8 mouse cellular contexts compared by ENCODE assay signal in genomic region chr2:74704393-74704998, GRCm38 (mm10). TPM values are rescaled to one million over a fixed set of nuclear protein-coding genes. Genes with fewer than 3 reads are reported as not detected.
DNase-seq lines count a peak whose midpoint lies in the region; ATAC-seq and TF ChIP-seq lines count a peak whose summit lies in the region.

Gene Hoxd8, plus strand, starts transcription at chr2:74704615.

- no peak within 1 kb of the TSS for H3K27ac ChIP-seq in lung, embryonic 16.5 days (ENCODE audit: low read length)
- 0 out of 2 replicates have a peak within 1 kb of the TSS, but pooled peaks have one; percentile 28 for H3K27ac ChIP-seq in embryonic facial prominence, embryonic 14.5 days (replicated peaks; ENCODE audit: low read depth, low read length)
- H3K27ac ChIP-seq in hindbrain, embryonic 14.5 days = no peak within 1 kb of the TSS
- H3K27ac ChIP-seq in liver, embryonic 12.5 days = no peak within 1 kb of the TSS
- H3K27ac ChIP-seq in stomach, postnatal 0 days (replicated peaks) = peak within 1 kb of the TSS; percentile 70

- no peak for TF ChIP-seq EP300 in stomach, postnatal 0 days (optimal IDR thresholded peaks at IDR 0.05)

- H3K36me3 ChIP-seq in lung, embryonic 16.5 days (ENCODE audit: control insufficient read depth, insufficient read depth, low read length) = no peaks in the 10 kb centered on the region
- H3K36me3 ChIP-seq in embryonic facial prominence, embryonic 14.5 days (ENCODE audit: control insufficient read depth, insufficient read depth, low read length) = no peaks in the 10 kb centered on the region
- H3K36me3 ChIP-seq in hindbrain, embryonic 14.5 days (replicated peaks; ENCODE audit: control insufficient read depth, insufficient read depth) = no peaks in the 10 kb centered on the region
- H3K36me3 ChIP-seq in liver, embryonic 12.5 days = no peaks in the 10 kb centered on the region
- H3K36me3 ChIP-seq in stomach, postnatal 0 days (ENCODE audit: control insufficient read depth, insufficient read depth, low read length) = no peaks in the 10 kb centered on the region

- peaks cover 10% of the 10 kb centered on the region for H3K4me1 ChIP-seq in lung, embryonic 16.5 days (replicated peaks; ENCODE audit: control insufficient read depth, insufficient read depth, low read length)
- H3K4me1 ChIP-seq in embryonic facial prominence, embryonic 14.5 days (ENCODE audit: control insufficient read depth, insufficient read depth, low read length) = peaks cover 12% of the 10 kb centered on the region; the same call in 1 of the 2 replicates
- no peaks in the 10 kb centered on the region for H3K4me1 ChIP-seq in hindbrain, embryonic 14.5 days (replicated peaks; ENCODE audit: control insufficient read depth, insufficient read depth, low read length)
- peaks cover 13% of the 10 kb centered on the region for H3K4me1 ChIP-seq in liver, embryonic 12.5 days
- no peaks in the 10 kb centered on the region for H3K4me1 ChIP-seq in stomach, postnatal 0 days (replicated peaks; ENCODE audit: control insufficient read depth, insufficient read depth)

- DNase-seq in lung, postnatal 25 days (ENCODE audit: low spot score) = no peak
- peak; percentile 55 for DNase-seq in embryonic facial prominence, embryonic 14.5 days (ENCODE audit: low spot score)
- no peak for DNase-seq in hindbrain, embryonic 14.5 days (ENCODE audit: low spot score)
- no peak for DNase-seq in stomach, postnatal 0 days (ENCODE audit: low spot score)
- no peak for DNase-seq in right cerebral cortex, postnatal 36 days (ENCODE audit: low spot score in 2 of 2)

- ATAC-seq in lung, embryonic 16.5 days (ENCODE audit: low read depth) = peak; percentile 44
- no peak for ATAC-seq in embryonic facial prominence, embryonic 14.5 days (ENCODE audit: low read depth)
- no peak for ATAC-seq in hindbrain, embryonic 14.5 days (ENCODE audit: low FRiP score)
- no peak for ATAC-seq in liver, embryonic 12.5 days
- ATAC-seq in stomach, postnatal 0 days (ENCODE audit: low FRiP score, low TSS enrichment) = 0 out of 2 replicates have a peak, but pooled peaks have one; percentile 9
- ATAC-seq in CD4-positive, CD25-positive, alpha-beta regulatory T cell, adult 4 months = no peak

- 2% methylated on average over 41 of the region's 52 CpGs for WGBS in lung, embryonic 16.5 days
- WGBS in embryonic facial prominence, embryonic 14.5 days = 4% methylated on average over 9 of the region's 52 CpGs
- WGBS in hindbrain, embryonic 14.5 days = under 1% methylated on average over 39 of the region's 52 CpGs
- 2% methylated on average over 45 of the region's 52 CpGs for WGBS in liver, embryonic 12.5 days (ENCODE audit: insufficient replicate concordance)
- 2% methylated on average over 34 of the region's 52 CpGs for WGBS in stomach, postnatal 0 days

- peak within 1 kb of the TSS; percentile 20; the same call in 1 of the 2 replicates for H3K9ac ChIP-seq in lung, embryonic 16.5 days (ENCODE audit: low read length)
- H3K9ac ChIP-seq in embryonic facial prominence, embryonic 14.5 days (ENCODE audit: low read depth, low read length) = peak within 1 kb of the TSS; percentile 58
- H3K9ac ChIP-seq in hindbrain, embryonic 14.5 days = peak within 1 kb of the TSS; percentile 8; the same call in 1 of the 2 replicates
- H3K9ac ChIP-seq in liver, embryonic 12.5 days = no peak within 1 kb of the TSS
- H3K9ac ChIP-seq in stomach, postnatal 0 days (ENCODE audit: low read length) = peak within 1 kb of the TSS; percentile 53

- no peaks in the 10 kb centered on the region for H3K9me3 ChIP-seq in lung, embryonic 16.5 days (ENCODE audit: control insufficient read depth, low read length)
- no peaks in the 10 kb centered on the region for H3K9me3 ChIP-seq in embryonic facial prominence, embryonic 14.5 days (ENCODE audit: control insufficient read depth, low read length)
- no peaks in the 10 kb centered on the region for H3K9me3 ChIP-seq in hindbrain, embryonic 14.5 days (ENCODE audit: control insufficient read depth, low read length)
- H3K9me3 ChIP-seq in liver, embryonic 12.5 days (replicated peaks) = no peaks in the 10 kb centered on the region
- no peaks in the 10 kb centered on the region for H3K9me3 ChIP-seq in stomach, postnatal 0 days (ENCODE audit: control insufficient read depth, low read length)

- H3K4me2 ChIP-seq in lung, embryonic 16.5 days (ENCODE audit: low read depth, low read length) = peak within 1 kb of the TSS; percentile 81
- H3K4me2 ChIP-seq in embryonic facial prominence, embryonic 14.5 days (ENCODE audit: low read depth, low read length) = peak within 1 kb of the TSS; percentile 72
- peak within 1 kb of the TSS; percentile 46 for H3K4me2 ChIP-seq in hindbrain, embryonic 14.5 days (replicated peaks)
- peak within 1 kb of the TSS; percentile 59 for H3K4me2 ChIP-seq in liver, embryonic 12.5 days
- peak within 1 kb of the TSS; percentile 63 for H3K4me2 ChIP-seq in stomach, postnatal 0 days (replicated peaks; ENCODE audit: low read depth)

- no peak for TF ChIP-seq CTCF in stomach, postnatal 0 days (IDR thresholded peaks at IDR 0.05; ENCODE audit: low read depth)

- peaks cover 95% of the 10 kb centered on the region for H3K27me3 ChIP-seq in lung, embryonic 16.5 days (ENCODE audit: control insufficient read depth, insufficient read depth, low read depth, low read length)
- H3K27me3 ChIP-seq in embryonic facial prominence, embryonic 14.5 days (replicated peaks; ENCODE audit: control insufficient read depth, insufficient read depth, low read length) = peaks cover 96% of the 10 kb centered on the region
- H3K27me3 ChIP-seq in hindbrain, embryonic 14.5 days (ENCODE audit: control insufficient read depth, insufficient read depth, low read length) = peaks cover 92% of the 10 kb centered on the region
- peaks cover 99% of the 10 kb centered on the region for H3K27me3 ChIP-seq in liver, embryonic 12.5 days (replicated peaks)
- peaks cover 40% of the 10 kb centered on the region for H3K27me3 ChIP-seq in stomach, postnatal 0 days (ENCODE audit: control insufficient read depth, insufficient read depth, low read length)

- peak within 1 kb of the TSS; percentile 50 for H3K4me3 ChIP-seq in lung, embryonic 16.5 days (ENCODE audit: low read length)
- H3K4me3 ChIP-seq in embryonic facial prominence, embryonic 14.5 days (ENCODE audit: low read depth, low read length) = peak within 1 kb of the TSS; percentile 44
- peak within 1 kb of the TSS; percentile 29 for H3K4me3 ChIP-seq in hindbrain, embryonic 14.5 days (replicated peaks; ENCODE audit: low read length)
- peak within 1 kb of the TSS; percentile 47 for H3K4me3 ChIP-seq in liver, embryonic 12.5 days
- H3K4me3 ChIP-seq in stomach, postnatal 0 days (ENCODE audit: low read depth, low read length) = peak within 1 kb of the TSS; percentile 44

RNA-seq across cellular contexts. Expression of gene Hoxd8, which starts in this region (rescaled TPM):
- 0.20 and 0.39 TPM in 2 replicates for polyA plus RNA-seq in lung, embryonic 16.5 days (2015; fragmentation: Nextera tagmentation; extraction: Ambion mirVana)
- 8.7 and 10.3 TPM in 2 replicates for polyA plus RNA-seq in embryonic facial prominence, embryonic 14.5 days (2014; fragmentation: Nextera tagmentation; extraction: Ambion mirVana)
- polyA plus RNA-seq in hindbrain, embryonic 14.5 days (2014; fragmentation: Nextera tagmentation; extraction: Ambion mirVana) = 2.1 and 3.3 TPM in 2 replicates
- polyA plus RNA-seq in liver, embryonic 12.5 days (2016; fragmentation: Nextera tagmentation; extraction: Ambion mirVana) = 0.11 and 0.14 TPM in 2 replicates
- 1.3 TPM in 2 replicates for polyA plus RNA-seq in stomach, postnatal 0 days (2015; fragmentation: Nextera tagmentation; extraction: Ambion mirVana)
- not detected for polyA plus RNA-seq in CD4-positive, CD25-positive, alpha-beta regulatory T cell, adult 4 months (2017; shearing (Covaris generic))

Comparison
In these comparisons a context has a peak if more than half of its experiments do, and no peak if none do; other contexts are left out.
1. Peak in ATAC-seq, H3K4me3 ChIP-seq, H3K9ac ChIP-seq and H3K4me2 ChIP-seq in lung, embryonic 16.5 days; RNA of the gene not detected or under 1 TPM.
2. H3K27ac ChIP-seq: peak in embryonic facial prominence, embryonic 14.5 days (single experiment) and stomach, postnatal 0 days (single experiment); none in lung, embryonic 16.5 days (single experiment), hindbrain, embryonic 14.5 days (single experiment) and liver, embryonic 12.5 days (single experiment).
3. Peak in every context shown above with its lines, with median percentiles within 50 percentile points of each other: H3K4me2 ChIP-seq and H3K4me3 ChIP-seq.